Mouse (Mus musculus) heart, adult 2 months (tissue): ENCODE data around the gene C87436.

Experiments used
- CTCF ChIP-seq: fragments of 200-600 bp; IDR thresholded peaks from 2 replicates; pipeline ENCODE4 v1.8.1; 2022; ENCODE audit warnings: antibody characterized with exemption, mild to moderate bottlenecking, moderate library complexity
- POLR2A ChIP-seq: fragments of 200-500 bp; IDR thresholded peaks from 2 replicates; pipeline ENCODE4 v1.6.1; 2011; ENCODE audit warnings: mild to moderate bottlenecking, low read depth, low read length, control low read depth; ENCODE audit not compliant: insufficient read depth

DNA sequence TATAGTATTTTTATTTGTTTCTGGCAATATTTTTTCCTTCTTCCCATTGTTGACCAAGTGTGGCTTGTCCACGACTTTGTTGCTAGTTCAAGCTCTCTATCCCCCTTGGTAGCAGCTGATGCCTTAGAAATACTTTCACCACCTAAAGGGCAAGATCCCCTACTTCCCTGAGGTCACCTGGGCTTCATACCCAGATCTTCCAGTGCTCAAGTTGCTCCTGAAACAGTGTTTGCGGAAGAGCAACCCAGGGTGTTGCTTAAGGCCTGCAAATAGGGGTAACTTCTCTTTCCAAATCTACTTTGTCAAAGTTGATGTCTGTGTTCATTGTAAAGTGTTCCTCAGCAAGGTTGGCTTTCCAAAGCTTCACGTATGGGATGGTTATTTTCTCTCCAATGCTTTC lies 18.9 kb upstream of the C87436 start:
- TF ChIP-seq CTCF (no peak), POLR2A (no peak)
